Mouse (Mus musculus) left cerebral cortex, postnatal 10 days (tissue): ENCODE results near the gene Olfr450. TPM values are rescaled to one million over a fixed set of nuclear protein-coding genes. Genes with fewer than 3 reads are reported as not detected.

ENCODE experiments used
- DNase-seq, 2 experiments: peaks; one replicate each; pipeline ENCODE4 v3.0.0; 2021 to 2022; ENCODE audit warnings: low spot score in 2 of 2, mixed read lengths in 1 of 2; ENCODE audit errors: extremely low spot score in 1 of 2
- intact Hi-C: fragments of 180-260 bp; cut with DNase I; formaldehyde crosslinking; loops from one replicate; pipeline ENCODE4 v1.15.1; 2025
- total RNA-seq, 2 experiments: library from RNA; stranded (reverse); gene quantifications; 2 replicates each; pipeline ENCODE4 v1.2.3; 2021

Gene Olfr450
- total RNA-seq: not detected

DNA sequence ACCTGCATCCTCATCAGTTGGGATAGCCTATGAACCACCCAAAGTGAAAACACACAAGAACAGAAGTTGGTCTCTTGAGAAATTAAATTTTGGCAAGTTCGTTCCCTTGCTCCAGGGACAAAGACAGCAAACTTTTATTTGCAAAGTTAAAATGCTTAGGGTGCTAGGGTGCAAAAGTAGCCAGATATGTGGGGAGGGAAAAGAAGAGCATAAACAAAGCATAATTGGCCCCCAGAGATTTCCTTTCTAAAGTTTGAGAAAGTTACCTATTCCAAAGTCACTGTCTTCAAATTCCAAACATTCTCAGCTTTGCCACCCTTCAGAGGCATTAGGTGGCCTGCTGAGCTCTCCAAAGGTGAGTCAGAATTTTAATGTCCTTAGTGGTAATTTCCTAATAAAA lies at the start of gene Olfr450:
Gene Olfr450 (plus strand): TSS at position 301 of the 400 bp plus-strand sequence.
- no peak for DNase-seq
- intact Hi-C loops: no loop called here

DNA sequence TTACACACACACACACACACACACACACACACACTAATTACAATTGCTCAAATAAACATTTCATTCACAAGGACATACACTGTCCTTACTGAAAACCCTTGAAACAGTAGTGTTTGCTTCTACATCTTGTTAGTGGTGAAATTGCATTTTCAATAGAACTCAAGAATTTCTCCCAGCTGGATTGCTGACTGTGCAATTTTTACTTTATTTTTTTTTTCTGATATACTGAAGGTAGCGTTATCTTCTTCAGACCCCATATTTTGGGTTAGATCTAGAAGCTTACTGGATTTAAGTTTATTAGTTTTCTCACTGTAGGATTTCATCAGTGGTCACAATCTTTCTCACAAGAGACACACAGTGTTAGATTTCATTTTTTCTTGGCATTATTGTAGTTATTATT lies 34.7 kb upstream of the Olfr450 start:
- no peak for DNase-seq
- intact Hi-C loops: no loop called here

DNA sequence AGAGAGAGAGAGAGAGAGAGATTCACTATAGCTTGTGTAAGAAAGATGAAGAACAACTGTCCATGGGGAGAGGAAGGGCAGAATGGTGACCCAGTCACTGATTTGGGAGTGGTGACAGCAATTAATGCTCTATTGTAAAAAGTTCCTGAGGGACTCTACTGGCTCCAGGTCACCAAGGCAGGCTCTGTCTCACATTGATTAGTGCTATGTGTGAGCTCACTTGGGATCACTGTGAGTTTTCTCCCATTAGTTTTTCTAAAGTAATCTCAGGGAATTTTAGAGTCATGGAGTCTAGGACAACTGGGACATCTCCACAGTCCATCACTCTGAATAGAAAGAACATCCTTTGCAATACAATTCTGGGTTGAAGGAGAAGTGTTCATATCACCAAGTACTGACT lies 26.9 kb upstream of the Olfr450 start, which contains the start of gene Olfr452:
Gene Olfr452 (plus strand): TSS at position 301 of the 400 bp plus-strand sequence.
- no peak for DNase-seq
- intact Hi-C loops: no loop called here

DNA sequence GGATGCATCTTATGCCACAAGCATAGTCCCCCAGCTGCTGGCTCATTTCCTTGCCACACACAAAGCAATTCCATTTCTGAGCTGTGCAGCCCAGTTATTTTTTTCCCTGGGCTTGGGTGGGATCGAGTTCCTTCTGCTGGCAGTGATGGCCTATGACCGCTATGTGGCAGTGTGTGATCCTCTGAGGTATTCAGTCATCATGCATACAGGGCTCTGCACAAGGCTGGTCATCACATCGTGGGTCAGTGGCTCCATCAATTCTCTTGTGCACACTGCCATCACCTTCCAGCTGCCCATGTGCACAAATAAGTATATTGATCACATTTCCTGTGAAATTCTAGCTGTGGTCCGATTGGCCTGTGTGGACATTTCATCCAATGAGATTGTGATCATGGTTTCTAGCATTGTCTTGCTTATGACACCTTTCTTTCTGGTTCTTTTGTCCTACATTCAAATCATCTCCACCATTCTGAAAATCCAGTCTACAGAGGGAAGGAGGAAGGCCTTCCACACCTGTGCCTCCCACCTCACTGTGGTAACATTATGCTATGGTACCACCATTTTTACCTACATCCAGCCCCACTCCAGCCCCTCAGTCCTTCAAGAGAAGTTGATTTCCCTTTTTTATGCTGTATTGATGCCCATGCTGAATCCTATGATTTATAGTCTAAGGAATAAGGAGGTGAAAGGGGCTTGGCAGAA lies 21.3 kb upstream of the Olfr450 start:
- DNase-seq: no peak
- intact Hi-C loops: no loop called here

DNA sequence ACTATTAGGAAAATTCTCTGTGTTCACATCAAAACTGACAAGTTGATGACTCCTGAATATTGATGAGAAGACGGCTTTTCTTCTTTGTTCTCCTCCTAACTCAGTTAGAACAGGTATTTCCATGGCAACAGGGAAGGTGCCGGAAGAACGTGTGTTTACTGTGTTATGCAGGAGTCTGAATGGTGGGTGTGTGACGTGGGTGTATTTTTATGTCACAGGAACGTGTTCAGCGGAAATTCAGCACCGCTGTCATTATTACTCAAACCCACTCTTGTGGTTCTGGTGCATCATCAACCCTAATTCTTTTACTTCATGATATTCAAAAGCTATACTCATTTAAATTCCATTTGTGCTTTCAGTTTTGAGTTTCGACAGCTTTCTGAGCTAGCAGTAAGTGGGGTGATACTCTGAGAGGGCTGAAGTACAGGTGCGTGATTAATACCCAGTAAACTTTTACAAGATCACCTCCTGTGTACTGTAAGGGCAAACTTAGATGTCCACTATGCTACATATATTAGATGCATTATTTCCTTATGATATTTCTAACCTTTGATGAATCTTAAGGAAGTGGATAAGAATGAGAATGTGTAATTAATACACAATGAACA lies 20.7 kb upstream of the Olfr450 start:
- DNase-seq: peak in 1 of 2 experiments; percentile 4
- intact Hi-C loops: no loop called here

DNA sequence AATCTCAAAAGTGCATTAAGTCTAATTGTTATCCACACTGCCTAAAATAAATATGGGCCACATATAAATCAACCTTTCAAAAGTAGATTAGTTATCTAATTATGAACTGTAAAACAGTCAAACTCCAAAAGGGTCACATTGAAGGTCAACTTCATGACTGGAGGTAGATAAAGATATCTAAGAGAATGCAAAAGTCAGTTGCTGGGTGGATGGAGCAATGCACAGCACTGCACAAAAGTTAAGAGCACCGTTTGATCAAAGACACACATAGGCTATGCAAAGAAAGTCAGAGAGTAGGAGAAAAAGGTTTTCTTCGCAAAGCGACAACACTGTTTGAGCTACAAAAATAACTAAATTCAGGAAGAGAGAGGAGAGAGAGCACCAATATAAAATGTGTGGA lies 16.8 kb upstream of the Olfr450 start:
- intact Hi-C loops: no loop called here
- DNase-seq: no peak

DNA sequence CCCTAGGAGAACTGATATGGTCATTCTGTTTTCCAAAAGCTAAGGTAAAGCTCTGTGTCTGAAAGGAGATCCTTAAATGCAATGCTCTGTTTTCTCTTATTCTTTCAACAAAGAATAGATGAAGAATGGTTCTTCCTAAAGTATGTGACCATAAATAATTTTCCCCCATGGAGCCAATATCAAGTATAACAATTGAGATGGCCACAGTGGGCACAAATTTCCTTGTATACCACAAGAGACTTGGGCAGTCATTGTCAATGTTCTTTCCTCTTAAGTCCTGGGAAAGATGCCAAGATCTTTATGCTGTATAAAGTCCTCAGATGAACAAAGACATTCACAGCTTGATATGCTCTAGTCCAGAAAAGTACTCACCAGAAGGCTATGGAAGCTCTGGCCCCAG lies 22.3 kb downstream of the Olfr450 start, which contains the start of gene Olfr449:
Gene Olfr449 (plus strand): TSS at position 301 of the 400 bp plus-strand sequence.
- no peak for DNase-seq
- intact Hi-C loops: no loop called here

DNA sequence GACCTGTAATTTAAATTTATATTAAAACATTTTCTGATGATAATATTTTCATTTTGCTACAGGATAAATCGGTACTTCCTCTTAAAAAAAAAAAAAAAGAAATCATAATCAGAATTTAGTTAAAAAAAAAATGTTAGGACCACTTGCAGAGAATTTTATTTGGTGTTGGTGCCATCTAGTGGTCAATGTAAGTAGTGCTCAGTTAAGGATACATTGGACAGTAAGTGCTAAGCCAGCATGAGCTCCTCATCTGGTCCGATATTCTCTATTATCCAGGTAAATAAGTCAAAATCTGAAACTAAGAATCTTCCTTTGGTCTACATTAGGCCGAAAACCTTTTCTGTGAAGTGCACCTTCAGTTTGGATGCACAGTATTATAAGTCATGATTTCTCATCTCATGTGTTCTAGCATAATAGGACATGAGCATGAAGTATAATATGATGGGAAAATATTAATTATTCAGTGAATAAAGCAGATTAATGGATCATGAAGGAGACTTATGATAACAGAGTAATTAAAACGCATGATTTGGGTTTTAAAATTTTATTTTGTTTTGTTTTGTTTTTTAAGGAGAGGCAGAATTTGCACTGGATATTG lies 48.6 kb downstream of the Olfr450 start:
- DNase-seq: peak; percentile 19 to 69
- intact Hi-C loops: loop anchor here (5.0 kb wide), 1 partner anchor 248 kb away; no protein-coding TSS in a partner anchor

Other genes starting within 250 kb of the Olfr450 start
- gene Tcaf3, start 214.2 kb upstream of the Olfr450 start, total RNA-seq: not detected
- 1 to 10 TPM; 1.3 to 1.6 TPM for gene Tcaf2, start 166.7 kb upstream of the Olfr450 start, total RNA-seq
- 100 to 1,000 TPM; 265 to 270 TPM for gene Tcaf1, start 101.9 kb upstream of the Olfr450 start, total RNA-seq
- gene Olfr453, start 72.6 kb upstream of the Olfr450 start, total RNA-seq: not detected
- not detected for gene Olfr38, start 55.5 kb upstream of the Olfr450 start, total RNA-seq
- gene Olfr452, start 26.8 kb upstream of the Olfr450 start, total RNA-seq: not detected
- gene Olfr449, start 22.4 kb downstream of the Olfr450 start, total RNA-seq: not detected
- not detected for gene Olfr448, start 78.5 kb downstream of the Olfr450 start, total RNA-seq
- gene Olfr447, start 96.9 kb downstream of the Olfr450 start, total RNA-seq: not detected
- gene Olfr446, start 109.4 kb downstream of the Olfr450 start, total RNA-seq: not detected
- not detected for gene Olfr444, start 137.1 kb downstream of the Olfr450 start, total RNA-seq